Mouse (Mus musculus) central nervous system, embryonic 14 days (tissue): ENCODE results near the gene 1810055G02Rik. TPM values are rescaled to one million over a fixed set of nuclear protein-coding genes. Genes with fewer than 3 reads are reported as not detected.

Experiments used
- polyA plus RNA-seq: library from polyadenylated mRNA; depleted of rRNA; stranded (reverse); fragments of >200 nt; gene quantifications from 2 replicates; pipeline ENCODE4 v1.2.3, GENCODE M21; 2012; rRNA removed

Gene 1810055G02Rik
- 41.1 and 48.9 TPM in 2 replicates for polyA plus RNA-seq

DNA sequence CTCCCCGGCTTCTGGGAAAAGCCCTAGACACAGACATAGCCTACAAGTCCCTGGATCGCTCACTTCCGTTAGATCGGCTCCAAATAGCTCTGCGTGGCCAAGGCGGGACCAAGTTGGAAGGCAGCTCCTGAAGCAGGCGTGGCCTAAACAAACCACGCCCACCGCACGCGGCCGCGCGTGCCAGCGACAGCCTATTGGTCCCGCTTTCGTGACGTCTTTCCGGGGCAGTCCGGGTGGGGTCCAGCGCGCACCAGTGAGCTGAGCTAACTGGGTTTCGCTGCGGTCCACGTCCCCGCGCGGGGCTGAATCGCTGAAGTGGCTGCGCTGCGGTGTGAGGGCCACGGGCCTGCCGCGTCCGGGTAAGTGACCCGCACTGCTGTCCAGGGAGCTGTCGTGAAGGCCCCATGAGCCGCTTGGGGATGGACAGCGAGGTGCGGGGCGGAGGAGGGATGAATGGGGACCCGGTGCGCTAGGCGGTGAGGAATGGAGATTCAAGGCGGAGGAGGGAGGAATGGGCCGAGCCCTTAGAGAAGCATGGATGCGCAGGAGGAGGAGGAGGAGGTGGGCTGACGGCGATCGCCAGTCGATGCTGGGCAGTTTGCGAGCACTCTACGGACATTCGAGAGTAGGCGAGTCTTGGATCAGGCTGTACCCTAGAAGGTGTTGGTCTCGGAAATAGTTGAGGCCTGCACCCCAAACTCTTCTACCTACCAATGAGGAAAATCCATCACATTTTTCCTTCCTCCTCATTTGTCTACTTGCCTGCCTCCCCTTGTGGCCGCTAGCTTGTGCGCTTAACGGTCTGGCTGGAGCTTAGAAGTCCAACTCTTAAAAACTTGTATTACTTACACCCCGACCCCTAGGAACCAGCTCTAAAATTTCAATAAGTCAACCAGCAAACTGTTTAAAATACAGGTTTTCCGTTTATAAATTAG is at the start of gene 1810055G02Rik:
Gene 1810055G02Rik (plus strand): TSS at position 216 of the 935 bp plus-strand sequence.

DNA sequence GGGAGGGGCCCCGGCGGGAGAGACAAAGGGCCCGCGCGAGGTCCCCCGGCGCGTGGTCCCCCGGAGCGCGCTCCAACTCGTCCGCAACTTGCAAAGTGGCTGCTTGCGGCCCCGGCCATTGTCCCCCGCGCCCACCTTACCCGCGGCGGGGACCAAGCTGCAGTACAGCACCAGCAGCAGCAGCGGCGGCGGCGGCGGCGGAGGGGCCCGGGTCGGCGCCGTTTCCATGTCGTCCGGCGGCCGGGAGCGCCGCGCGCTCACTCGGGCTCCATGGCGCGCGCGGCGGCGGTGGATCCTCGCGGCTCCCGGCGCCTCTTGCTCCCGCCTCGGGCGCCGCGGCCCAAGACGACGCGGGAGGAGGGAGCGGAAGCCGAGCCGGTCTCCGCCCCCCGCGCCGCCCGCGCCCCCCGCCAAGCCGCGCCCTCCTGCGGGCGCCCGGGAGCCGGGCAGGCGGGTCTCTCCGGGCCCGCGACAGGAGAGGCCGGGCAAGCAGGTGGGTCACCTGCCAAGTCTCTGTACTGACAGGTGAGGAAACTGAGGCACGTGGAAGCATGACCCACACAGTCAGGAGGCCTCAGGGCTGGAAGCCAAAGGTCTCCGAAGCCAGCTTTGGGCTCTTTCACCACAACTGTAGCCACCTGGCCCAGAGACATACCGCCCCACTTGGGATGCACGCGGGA is 21.7 kb upstream of the 1810055G02Rik start, which contains the start of gene Lrp5:
Gene Lrp5 (minus strand): TSS at position 350 of the 680 bp plus-strand sequence.

DNA sequence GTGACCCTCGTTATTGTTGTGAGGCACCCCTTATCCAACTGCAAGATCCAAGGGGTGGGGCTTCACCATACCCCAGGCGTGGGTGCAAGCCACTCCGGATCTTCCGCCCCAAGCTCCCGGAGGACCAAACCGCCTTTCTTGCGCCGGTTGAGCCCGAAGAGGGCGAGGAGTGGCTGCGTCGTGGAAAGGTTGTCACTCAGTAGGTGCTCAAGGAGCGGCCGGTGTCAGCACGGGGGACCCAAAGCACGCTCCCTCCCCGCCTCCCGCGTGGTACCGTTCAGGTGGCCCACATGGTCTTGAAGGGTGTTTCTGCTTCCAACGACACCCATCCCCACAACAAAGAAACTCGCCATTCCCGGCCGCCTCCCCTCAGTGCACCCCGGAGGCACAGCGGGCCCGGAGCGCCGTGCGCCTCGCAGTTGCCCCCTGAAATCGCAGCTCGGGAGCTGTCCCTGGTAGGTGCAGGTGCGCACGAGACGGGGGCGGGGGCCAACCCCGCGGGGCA is 59.2 kb downstream of the 1810055G02Rik start, which contains the start of gene Kmt5b:
Gene Kmt5b (plus strand): TSS at position 146 of the 505 bp plus-strand sequence.

Other genes with a start within 250 kb of the 1810055G02Rik start
- 103 and 109 TPM in 2 replicates for gene Ppp6r3, start 132.5 kb upstream of the 1810055G02Rik start, polyA plus RNA-seq
- gene Lrp5, start 21.7 kb upstream of the 1810055G02Rik start, polyA plus RNA-seq: 8.6 and 12.9 TPM in 2 replicates
- 50.3 and 52.3 TPM in 2 replicates for gene Kmt5b, start 59.1 kb downstream of the 1810055G02Rik start, polyA plus RNA-seq
- gene Chka, start 143.5 kb downstream of the 1810055G02Rik start, polyA plus RNA-seq: 83.3 and 86.1 TPM in 2 replicates
- 48.5 and 61.6 TPM in 2 replicates for gene Tcirg1, start 198.8 kb downstream of the 1810055G02Rik start, polyA plus RNA-seq
- gene Ndufs8, start 204.5 kb downstream of the 1810055G02Rik start, polyA plus RNA-seq: 173 and 186 TPM in 2 replicates
- 1.7 and 1.8 TPM in 2 replicates for gene Aldh3b1, start 221.5 kb downstream of the 1810055G02Rik start, polyA plus RNA-seq
- 14.5 and 15.1 TPM in 2 replicates for gene Unc93b1, start 226.9 kb downstream of the 1810055G02Rik start, polyA plus RNA-seq